12 mouse cellular contexts compared by ENCODE assay signal in genomic region chr1:165559073-165559472, GRCm38 (mm10).
A peak's percentile ranks its signal among the peaks of the same experiment; 100 is the strongest.
DNase-seq lines count a peak whose midpoint lies in the region; ATAC-seq and TF ChIP-seq lines count a peak whose summit lies in the region.
"Had no signal": no experiment of that assay in that cellular context is flagged by ENCODE, and none has a peak within 500 bp of the region (broad histone marks: within the 10 kb centered on the region; RNA-seq: fewer than 3 reads in every experiment).

No protein-coding gene starts in this region.

- no peak for TF ChIP-seq CTCF in forebrain, postnatal 0 days (IDR thresholded peaks at IDR 0.05; ENCODE audit: low read depth)

- H3K4me1 ChIP-seq in forebrain, postnatal 0 days (ENCODE audit: insufficient read depth), result 0 out of 2 replicates have a peak, but pooled peaks cover 3% of the 10 kb centered on the region
- H3K4me1 ChIP-seq in liver, embryonic 11.5 days (replicated peaks; ENCODE audit: control insufficient read depth, insufficient read depth, low read length), result no peaks in the 10 kb centered on the region
- H3K4me1 ChIP-seq: hindbrain, embryonic 13.5 days; neural tube, embryonic 13.5 days had no signal

- no peak overlapping the region for H3K4me3 ChIP-seq in forebrain, postnatal 0 days (ENCODE audit: low read depth, low read length)
- H3K4me3 ChIP-seq in liver, embryonic 11.5 days (ENCODE audit: low read depth, low read length), result no peak overlapping the region
- H3K4me3 ChIP-seq: hindbrain, embryonic 13.5 days; megakaryocyte, embryonic 14.5 days; neural tube, embryonic 13.5 days had no signal

- WGBS in forebrain, postnatal 0 days, result 64% methylated on average over 9 of the region's 9 CpGs
- whole genome bisulfite sequencing in liver, embryonic 11.5 days, result 81% methylated on average over 9 of the region's 9 CpGs

- peak; percentile 93 for ATAC-seq in forebrain, postnatal 0 days
- ATAC-seq in megakaryocyte-erythroid progenitor cell, adult 5-6 weeks (replicated peaks; ENCODE audit: low FRiP score, low TSS enrichment, poor library complexity, severe bottlenecking), result no peak
- no peak for ATAC-seq in liver, embryonic 11.5 days (replicated peaks; ENCODE audit: low FRiP score)

- no peaks in the 10 kb centered on the region for H3K36me3 ChIP-seq in forebrain, postnatal 0 days (ENCODE audit: insufficient read depth)
- H3K36me3 ChIP-seq in liver, embryonic 11.5 days (ENCODE audit: control insufficient read depth, insufficient read depth, low read length), result no peaks in the 10 kb centered on the region
- H3K36me3 ChIP-seq: hindbrain, embryonic 13.5 days; neural tube, embryonic 13.5 days had no signal

- H3K27ac ChIP-seq in forebrain, postnatal 0 days (ENCODE audit: low read depth, low read length), result 0 out of 2 replicates have a peak overlapping the region, but pooled peaks have one; percentile 35
- no peak overlapping the region for H3K27ac ChIP-seq in liver, embryonic 11.5 days (ENCODE audit: low read depth, low read length)
- H3K27ac ChIP-seq: hindbrain, embryonic 13.5 days; liver, embryonic 14.5 days; neural tube, embryonic 13.5 days had no signal

- H3K4me2 ChIP-seq in forebrain, postnatal 0 days (ENCODE audit: low read depth), result no peak overlapping the region
- H3K4me2 ChIP-seq in liver, embryonic 11.5 days, result no peak overlapping the region
- H3K4me2 ChIP-seq: hindbrain, embryonic 13.5 days; neural tube, embryonic 13.5 days had no signal

- H3K27me3 ChIP-seq in forebrain, postnatal 0 days (ENCODE audit: insufficient read depth, low read length), result no peaks in the 10 kb centered on the region
- H3K27me3 ChIP-seq in liver, embryonic 11.5 days (replicated peaks; ENCODE audit: control insufficient read depth, insufficient read depth, low read length), result no peaks in the 10 kb centered on the region
- H3K27me3 ChIP-seq: hindbrain, embryonic 13.5 days; neural tube, embryonic 13.5 days had no signal

- H3K9ac ChIP-seq in forebrain, postnatal 0 days, result no peak overlapping the region
- no peak overlapping the region for H3K9ac ChIP-seq in liver, embryonic 11.5 days (ENCODE audit: low read depth, low read length)
- H3K9ac ChIP-seq: hindbrain, embryonic 13.5 days; liver, embryonic 14.5 days; neural tube, embryonic 13.5 days had no signal

- peak; percentile 51 for DNase-seq in cerebellum, adult 8-10 months
- DNase-seq in forebrain, postnatal 0 days, result peak; percentile 86
- DNase-seq in layer of hippocampus, postnatal 25 days (ENCODE audit: extremely low spot score in 1 of 2, low spot score in 1 of 2), result peak; percentile 49 to 72
- DNase-seq in right cerebral cortex, postnatal 14 days, result peak; percentile 80
- no peak for DNase-seq in urinary bladder, adult 18-20 months (ENCODE audit: low spot score in 2 of 2)
- DNase-seq in liver, embryonic 11.5 days (ENCODE audit: low spot score), result no peak
- DNase-seq: kidney, postnatal 10 days had no signal

- no peaks in the 10 kb centered on the region for H3K9me3 ChIP-seq in forebrain, postnatal 0 days (ENCODE audit: low read length)
- H3K9me3 ChIP-seq in liver, embryonic 11.5 days (ENCODE audit: control insufficient read depth, low read length), result no peaks in the 10 kb centered on the region
- H3K9me3 ChIP-seq: hindbrain, embryonic 13.5 days; megakaryocyte, embryonic 14.5 days; neural tube, embryonic 13.5 days had no signal

Comparison
In these comparisons a context has a peak if more than half of its experiments do, and no peak if none do; other contexts are left out.
1. DNase-seq: peak in cerebellum, adult 8-10 months (single experiment), forebrain, postnatal 0 days (single experiment), layer of hippocampus, postnatal 25 days (2 of 2) and right cerebral cortex, postnatal 14 days (single experiment); none in urinary bladder, adult 18-20 months (0 of 2) and liver, embryonic 11.5 days (single experiment).